Mouse (Mus musculus): ENCODE measurements at regions not wholly inside any gene's neighbourhood (a gene's known extent, or its start where the extent isn't known, plus 50 kb on each side); places are given as distances from the start of the nearest gene placed in this dataset.

DNA sequence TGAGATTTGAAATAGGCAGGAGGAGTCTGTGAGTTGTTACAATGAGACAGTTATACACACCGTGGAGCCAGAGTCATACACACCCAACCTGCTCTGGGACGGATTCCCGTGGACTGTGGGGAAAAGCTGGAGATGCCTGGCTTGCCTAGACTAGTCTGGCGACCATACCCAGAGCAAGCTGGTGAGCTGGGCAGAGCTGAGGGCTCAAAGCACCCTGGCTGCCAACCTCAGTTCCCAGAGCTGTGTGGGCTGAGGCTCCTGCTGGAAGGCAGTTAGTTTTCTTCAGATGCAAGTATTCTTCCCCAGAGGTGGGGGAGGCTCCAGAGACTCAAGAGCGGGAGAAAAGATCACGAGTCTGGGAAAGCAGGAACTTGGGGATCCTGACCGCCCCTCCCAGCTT, 247.9 kb upstream of the Stt3b start:
- no peak for DNase-seq

DNA sequence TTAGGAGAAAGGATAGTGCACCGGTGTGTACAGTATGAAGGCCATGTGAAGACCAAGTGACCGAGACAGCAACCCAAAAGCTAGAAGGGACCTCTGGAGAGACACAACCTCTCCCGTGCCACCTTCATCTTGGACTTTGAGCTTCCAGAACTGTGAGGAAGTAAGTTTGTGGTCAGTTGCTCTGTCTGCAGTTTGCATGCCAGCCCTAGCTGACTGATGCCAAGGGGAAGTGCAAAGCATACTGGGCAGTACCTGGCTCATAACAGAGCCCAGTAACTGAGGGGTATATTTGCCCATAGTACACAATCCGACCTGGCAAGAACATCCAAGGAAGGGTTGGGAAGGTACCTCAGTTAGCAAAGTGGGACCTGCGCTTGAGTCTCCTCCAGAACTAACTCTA, 249.3 kb upstream of the Stt3b start:
- no peak for DNase-seq

DNA sequence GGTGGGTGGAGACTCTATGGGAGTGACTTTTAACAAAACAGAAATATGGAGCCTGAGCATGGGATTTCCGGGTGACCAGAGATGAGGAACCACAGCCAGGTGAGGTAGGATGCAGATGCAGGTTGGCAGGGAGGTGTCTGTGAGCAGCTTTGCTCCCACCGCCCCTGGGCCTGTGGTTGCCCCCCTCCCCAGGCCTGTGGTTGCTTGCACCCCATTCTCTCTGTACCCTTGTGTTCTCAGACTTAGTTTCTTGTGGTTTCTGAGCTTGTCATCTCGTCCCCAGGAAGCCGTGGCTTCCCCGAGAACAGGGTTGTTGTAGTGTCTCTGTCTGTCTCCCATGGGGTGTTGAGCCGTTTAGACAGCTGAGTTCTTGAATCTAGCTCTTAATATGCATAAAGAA, 251.0 kb upstream of the Stt3b start:
- DNase-seq = no peak

DNA sequence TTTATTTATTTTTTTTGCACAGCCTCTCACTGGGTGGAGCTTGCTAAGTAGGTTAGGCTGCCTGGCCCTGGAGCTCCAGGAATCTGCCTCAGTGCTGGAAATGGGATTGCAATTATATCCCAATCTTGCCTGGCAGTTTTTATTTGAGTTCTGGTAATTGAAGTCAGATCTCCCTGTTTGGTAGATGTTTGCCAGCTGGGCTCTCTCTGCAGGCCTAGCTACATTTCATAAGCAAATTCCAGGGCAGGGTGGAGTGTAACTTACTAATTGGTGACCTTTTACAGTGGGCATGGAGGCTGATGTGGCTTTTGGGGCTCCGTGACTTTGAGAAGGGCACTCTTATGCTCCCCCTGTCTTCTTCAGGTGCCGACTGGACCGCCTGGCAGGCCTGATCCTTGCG, 252.6 kb upstream of the Stt3b start:
- peak; percentile 15 for DNase-seq

DNA sequence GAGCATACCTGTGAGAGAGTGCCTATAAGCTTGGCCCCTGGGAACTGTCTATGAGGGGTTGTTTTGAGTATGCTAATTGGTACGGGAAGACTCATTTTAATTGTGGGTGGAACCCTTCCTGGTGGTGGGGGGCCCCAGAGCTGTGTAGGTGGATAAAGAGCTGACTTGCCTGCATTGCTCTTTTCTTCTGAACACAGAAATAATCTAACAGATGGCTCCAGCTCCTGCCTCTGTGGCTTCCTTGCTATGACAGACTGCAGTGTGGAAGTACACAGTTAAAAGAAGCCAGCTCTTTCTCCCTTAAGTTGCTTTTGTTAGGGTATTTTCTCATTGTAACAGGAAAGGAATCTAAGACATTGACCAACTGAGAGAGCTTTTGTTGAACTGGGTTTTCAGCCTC, 254.1 kb upstream of the Stt3b start:
- DNase-seq = no peak

DNA sequence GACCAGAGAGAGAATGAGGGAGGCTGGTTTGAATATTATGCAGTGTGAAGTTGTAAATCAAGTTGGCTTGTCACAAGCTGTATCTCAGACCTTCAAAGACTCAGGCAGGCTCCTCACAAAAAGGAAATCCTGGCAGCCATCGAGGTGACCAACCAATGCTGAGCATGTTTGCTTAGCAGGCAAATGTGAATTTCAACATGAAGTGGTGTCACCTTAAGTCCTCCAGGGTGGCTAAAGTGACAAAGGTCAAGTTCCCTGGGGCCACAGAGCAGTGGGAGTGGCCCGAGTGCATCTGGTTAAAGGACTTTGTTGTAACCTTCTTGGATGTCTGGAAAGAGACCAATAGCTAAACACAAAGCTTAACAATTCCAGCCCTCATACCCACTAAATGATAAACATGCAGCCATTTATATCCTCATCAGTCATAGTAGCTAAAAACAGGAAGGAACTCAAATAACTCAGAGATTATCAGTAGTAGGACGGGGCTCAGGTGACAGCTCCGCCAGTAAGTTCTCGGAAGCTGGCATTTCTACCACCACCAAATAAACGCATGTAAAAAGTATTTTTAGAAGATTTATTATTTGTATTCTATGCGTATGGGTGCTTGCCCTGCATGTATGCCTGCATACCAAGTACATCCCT, 258.6 kb upstream of the Stt3b start:
- DNase-seq = peak; percentile 67

DNA sequence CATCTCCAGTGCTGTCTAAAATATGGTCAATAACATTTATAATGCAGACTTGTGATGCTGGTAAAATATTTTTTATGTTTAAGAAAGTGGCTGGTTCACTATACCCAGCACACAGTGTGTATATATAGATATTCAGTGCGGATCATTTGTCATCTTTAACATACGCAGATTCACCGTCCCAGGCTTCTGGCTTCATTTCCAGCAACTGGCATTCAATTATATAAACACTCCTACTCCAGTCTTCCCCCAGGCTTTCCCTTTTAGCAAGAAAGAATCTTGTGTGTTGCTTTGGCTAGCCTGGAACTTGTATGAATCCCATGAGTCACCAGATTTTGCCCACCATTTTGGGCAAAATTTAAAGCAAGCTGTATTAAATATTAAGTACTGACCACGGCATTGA, 260.8 kb upstream of the Stt3b start:
- DNase-seq = no peak

DNA sequence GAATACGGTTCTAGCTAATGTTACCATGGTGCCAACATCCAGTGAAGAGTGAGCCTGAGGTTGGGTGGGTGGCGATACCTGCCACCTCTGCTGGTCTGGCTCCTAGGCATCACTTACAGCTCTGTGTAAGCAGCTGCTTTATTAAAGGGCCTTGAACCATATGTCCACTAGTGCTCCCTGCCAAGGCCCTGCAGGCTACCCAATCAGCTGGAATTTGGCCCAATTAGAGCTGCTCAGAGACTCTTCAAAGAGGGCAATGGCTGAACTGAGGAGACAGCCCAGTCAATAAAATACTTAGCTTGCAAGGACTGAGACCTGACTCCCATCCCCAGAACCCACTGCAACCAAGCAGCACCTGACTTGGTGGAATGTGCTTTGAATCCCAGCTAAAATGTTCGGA, 270.9 kb upstream of the Stt3b start:
- DNase-seq = no peak

DNA sequence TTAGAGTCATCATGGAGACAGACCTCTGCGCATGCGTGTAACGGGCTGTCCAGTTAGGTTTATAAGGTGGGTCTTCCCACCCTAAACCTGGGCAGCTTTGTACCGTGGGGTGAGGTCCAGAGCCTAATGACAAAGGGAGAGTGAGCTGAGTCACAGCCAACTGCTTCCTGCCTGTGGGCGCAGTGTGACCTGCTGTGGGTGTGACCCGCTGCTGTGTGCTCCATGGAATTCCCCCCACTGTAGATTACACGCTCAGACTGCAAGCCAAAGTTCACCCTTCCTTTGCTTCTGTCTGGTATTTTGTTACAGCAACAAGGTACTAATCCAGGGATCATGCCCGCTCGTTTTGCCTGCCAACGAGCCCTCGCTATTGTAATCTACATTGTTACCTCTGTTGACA, 273.3 kb upstream of the Stt3b start:
- DNase-seq = no peak

DNA sequence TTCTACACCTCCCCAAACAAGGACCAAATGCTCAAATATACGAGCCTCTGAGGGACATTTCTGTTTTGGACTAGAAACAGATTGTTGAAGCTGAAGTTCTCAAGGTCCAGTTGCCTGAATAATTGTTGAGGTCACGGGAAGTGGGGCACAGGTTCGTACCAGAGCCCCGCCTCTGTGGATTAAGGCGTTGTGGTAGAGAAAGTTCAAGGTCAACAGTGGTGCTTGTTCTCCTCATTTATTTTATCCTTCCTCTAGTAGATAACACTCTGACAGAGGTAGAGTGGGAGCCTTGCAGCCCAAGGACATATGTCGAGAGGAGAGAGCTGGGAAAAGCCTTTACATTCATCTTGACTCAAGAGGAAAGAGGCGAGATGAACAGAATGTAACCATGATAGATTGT, 274.7 kb upstream of the Stt3b start:
- no peak for DNase-seq

DNA sequence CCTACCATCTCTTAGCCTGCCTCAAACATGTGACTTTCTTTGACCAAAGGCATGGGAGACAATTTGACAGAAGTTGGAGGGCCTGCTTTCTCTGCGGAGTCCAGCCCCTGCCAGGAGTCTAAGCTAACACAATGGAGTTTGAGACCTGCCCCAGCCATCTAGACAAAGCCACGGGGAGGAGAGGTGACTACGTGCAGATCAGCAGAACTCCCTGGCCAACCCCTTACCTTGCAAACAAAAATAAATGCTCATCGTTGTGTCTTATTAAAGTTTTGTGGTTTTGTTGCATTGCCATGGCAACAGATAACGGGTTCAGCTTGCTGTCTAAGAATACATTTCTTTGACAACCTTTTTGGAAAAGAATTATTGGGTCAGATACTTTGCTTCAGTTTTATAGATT, 282.2 kb upstream of the Stt3b start:
- no peak for DNase-seq

DNA sequence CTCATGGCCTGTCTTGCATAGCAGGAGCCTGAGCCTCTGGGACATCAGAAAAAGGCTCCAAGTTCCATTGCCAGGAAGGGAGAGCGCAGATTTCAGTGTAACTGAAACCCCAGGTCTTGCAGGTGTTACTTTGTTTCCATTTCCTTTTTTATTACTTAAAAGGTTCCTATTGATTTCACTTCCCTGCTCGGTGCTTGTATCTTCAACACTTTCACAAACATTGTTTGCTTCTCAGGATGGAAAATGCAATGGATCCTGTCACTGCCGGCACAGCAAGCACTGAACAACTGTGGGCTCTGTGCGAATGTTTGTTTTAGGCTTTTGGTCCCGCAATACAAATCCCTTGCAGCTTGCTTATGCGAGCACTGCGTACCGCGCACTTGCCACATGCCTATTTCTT, 290.0 kb upstream of the Stt3b start:
- DNase-seq = no peak

DNA sequence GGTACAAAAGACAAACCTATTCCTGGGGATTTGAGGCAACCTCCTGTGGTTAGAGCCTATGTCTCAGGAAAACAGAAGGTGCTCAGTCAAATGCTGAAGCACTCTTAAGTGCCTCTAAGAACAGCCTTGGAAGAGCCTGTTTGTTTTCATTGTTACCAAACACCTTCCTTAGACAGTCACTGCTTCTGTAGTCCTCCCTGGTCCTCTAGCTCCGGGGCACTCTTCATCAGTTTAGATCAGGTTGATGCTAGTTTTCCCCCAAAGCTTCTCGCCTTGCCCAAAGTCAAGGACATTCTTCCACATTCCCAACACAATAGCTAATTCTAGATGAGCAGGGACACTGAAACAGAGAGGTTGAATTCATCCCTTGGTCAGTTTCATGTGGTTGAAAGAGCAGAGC, 290.6 kb upstream of the Stt3b start:
- no peak for DNase-seq

DNA sequence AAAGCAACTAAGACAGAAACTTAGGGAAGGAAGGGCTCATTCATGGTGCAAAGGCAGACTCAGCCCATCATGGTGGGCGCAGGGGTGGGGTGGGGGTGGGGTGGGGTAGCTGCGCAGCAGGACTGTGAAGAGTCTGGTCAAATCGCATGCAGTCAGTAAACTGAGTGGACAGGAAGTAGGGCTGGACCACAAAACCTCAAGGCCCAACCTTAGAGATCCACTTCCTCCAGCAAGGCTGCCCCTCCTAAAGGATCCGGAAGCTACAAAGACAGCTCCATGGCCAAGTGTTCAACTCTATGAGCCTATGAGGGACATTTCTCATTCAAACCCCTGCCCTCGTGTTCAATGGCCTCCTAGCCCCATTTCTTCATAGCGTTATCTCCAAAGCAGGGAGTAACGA, 292.6 kb upstream of the Stt3b start:
- DNase-seq = no peak

DNA sequence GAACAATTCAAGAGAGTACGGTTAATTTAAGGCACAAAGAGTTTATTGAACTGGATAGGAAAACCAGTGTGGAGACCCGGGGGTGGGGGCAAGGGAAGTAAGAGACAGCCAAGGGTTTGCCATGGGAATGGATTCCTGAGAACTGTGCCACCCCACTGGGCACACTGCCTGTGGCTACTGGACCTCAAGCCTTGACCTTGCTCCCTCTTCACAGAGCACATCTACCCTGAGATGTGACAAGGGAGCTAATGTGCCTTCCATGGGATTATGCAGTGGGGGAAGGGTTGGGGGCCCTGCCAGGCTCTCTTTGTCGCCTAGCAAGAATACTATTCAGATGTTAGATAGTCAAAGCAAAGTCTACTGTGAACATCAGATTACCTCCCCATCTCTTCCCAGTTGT, 294.2 kb upstream of the Stt3b start:
- DNase-seq = no peak

DNA sequence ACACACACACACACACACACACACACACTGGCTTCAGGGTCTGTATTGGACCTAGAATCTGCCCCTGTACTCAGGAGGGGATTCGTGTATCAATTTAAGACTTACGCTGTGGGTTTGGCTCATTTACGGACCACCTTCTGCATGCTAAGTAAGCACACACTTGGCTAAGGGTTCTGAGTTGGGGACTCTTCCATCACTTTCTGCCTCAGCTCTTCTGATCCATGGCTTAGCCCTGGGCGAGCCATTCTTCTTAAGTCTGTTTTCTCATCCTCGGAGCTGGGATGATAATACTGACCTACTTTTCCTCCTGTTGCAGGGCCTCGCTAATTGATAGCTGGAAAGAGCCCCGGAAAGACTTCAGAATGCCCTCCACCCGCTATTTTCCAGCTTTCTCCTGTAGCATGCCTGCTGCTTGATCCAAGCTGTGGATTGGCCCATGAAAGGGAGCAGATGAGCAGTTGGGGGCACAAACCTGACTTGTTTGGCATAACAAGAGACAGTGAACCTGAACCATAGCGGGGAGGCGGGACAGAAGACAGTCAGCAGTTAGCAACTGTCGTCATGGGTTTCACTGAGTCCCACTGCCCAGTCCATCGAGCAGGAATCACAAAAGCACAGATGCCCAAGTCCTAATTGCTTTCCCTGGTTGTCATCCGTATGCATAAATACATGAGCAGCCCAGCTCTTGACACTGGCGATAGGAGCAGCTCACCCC, 294.9 kb upstream of the Stt3b start:
- DNase-seq = no peak

DNA sequence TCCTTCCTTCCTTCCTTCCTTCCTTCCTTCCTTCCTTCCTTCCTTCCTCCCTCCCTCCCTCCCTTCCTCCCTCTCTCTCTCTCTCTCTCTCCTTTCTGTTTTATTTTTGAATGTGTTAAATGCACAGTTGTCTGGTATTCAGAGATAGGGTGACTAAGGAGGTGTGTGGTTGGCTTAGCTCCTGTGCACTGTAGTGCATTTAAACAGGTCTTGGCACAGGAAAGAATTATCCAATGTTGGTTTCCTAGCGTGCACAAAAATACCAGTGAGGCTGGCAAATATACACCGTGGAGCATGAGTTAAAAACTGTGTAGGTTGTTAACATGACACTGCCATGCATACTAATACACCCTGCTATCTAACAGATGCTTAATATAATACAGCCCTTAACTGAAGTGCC, 297.7 kb upstream of the Stt3b start:
- DNase-seq = no peak

DNA sequence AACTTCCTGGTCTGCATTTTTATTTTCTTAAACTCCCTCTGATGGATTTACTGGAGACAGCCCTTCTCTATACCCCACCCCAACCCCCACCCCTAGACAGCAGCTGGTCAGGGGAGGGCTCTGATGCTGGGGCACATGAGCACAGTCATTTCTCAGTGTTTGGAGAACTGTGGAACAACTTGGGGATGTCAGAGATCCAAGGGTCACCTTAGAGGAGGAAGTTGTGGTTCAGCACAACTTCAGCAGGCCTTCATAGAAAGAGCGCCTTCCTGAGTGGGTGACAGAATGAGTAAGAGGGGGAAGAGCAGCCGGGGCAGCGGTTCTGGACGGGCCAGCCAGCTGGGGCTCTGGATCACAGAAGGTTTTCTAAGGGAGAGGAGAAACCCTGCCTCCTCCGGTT, 298.2 kb upstream of the Stt3b start:
- DNase-seq = no peak

DNA sequence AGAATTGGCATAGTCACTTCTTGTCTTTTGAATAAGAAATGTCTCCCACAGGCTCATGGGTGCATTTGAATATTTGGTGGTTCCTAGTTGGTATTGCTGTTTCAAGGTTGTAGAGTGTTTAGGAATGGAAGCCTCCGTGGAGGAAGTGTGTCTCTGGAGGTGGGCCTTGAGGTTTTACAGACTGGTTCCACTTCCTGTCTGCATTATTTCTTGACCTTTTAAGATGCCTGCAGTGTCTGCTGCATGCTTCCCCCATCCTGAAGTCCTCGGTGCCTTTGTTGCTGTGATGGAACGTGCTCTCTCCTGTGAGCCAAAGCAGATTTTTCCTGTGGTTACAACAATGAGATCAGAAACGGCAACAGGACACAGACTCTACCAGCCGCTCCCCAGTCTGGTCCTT, 299.4 kb upstream of the Gadl1 start:
- DNase-seq = no peak

DNA sequence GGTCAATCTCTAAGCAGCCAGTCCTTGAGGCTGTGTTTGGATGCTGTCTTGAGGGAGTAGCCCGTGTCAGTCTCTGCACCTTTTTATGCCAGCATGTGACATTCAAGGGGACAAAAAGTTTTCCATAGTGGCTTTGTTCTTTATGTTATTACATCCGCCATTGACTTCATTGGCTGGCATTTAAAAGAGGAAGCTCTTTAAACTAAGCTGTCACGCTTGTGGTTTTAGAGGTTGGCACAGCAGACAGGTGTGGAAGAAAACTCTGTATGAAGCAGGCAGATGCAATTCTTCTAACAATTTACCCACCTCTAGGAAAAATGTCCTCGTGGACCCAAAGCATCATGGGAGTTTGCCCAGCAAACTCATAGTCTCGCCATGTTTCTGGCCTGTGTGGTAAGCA, 297.5 kb upstream of the Gadl1 start:
- peak; percentile 15 for DNase-seq

DNA sequence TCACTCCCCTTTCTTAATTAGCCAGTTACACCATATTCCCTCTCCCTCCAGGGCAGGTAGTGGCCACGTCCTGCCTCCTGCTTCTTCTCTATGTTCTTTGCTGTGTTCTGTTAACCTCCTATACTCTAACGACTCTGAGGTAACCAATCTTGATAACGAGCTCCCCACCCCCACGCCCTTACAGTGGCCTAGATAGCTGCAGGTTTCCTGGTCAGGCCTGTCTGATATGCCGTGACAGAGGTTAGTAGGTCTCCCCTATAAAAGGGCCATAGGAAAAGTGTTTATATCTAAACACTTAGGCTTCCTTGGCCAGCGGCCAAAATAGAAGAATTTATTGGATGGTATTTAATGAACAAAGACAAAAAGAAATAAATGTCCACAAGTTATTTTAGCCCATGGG, 296.3 kb upstream of the Gadl1 start:
- DNase-seq = no peak

DNA sequence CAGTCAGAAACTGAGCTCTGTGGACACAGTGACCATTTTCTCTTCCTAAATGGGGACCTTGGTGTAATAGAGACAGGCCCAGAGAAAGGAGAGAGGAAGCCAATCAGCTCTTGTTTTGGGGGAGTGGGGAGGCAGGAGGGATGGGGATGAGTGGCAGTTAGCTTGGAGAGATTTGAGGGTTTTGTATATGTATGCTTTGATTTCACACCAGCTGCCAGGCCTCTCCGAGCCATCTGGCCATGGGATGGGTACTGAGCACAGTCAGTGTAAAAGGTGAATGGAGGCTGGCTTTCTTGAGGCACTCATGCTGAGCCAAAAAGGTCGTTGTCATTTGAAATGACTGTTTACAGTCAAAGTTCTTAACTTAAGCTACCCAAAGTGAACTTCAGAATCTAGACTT, 295.2 kb upstream of the Gadl1 start:
- DNase-seq = no peak

DNA sequence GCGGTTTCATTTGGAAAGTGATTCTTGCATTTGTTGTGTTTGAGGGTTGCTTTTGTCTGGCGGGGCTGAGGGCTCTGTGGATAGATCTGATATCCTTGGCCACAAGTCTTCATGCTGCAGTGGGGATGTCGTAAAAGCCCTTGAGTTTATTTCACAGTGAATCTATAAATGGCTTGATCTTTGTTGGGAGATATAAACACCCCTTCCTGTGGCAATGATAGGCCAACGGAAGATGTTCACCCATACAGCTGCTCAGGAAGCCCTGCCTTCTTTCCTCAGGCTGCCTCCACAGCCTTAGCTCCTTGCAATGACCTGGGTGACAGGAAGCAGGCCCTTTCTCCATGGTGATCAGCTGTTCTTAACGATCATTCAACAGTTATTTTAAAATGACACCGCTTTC, 291.3 kb upstream of the Gadl1 start:
- peak; percentile 51 for DNase-seq

DNA sequence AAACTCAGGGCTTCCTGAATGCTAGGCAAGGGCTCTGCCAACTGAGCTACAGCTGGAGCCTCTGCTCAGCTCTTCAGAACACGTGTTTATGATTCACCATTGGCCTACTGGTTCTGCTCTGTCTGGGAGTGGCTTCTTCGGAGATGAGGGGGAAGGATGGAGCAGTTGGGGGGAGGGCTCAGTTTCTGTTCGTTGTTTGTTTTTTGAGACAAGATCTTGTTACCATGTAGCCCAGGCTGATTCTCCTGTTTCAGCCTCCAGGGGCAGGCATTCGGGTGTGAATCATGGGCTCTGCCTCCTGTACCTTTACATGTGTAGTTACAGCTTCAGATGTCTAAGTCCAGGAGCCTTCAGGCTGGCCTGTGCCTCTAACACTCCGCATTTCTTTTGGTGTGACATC, 285.3 kb upstream of the Gadl1 start:
- peak; percentile 59 for DNase-seq
